Mouse (Mus musculus) heart, postnatal 4 days (tissue): ENCODE measurements around the gene Apobec2. TPM values are rescaled to one million over a fixed set of nuclear protein-coding genes. Genes with fewer than 3 reads are reported as not detected.

ENCODE experiments used
- DNase-seq: peaks from one replicate; pipeline ENCODE4 v3.0.0; 2021
- total RNA-seq, 2 experiments: library from RNA; stranded (reverse); gene quantifications; 2 replicates each; pipeline ENCODE4 v1.2.3; 2021

Gene Apobec2
- total RNA-seq, 2 experiments from 2014 or later, result 207 to 216 TPM

GRCm38 (mm10) chr17:48436487-48436886, 3.8 kb upstream of the Apobec2 start:
- peak; percentile 65 for DNase-seq

GRCm38 (mm10) chr17:48434479-48434878, 1.7 kb upstream of the Apobec2 start:
- no peak for DNase-seq

GRCm38 (mm10) chr17:48433689-48434330, 1.1 kb upstream of the Apobec2 start:
- no peak for DNase-seq

- DNase-seq, result no peak
These were observed 401 bp upstream of the Apobec2 start for GRCm38 (mm10) chr17:48433006-48433655.

GRCm38 (mm10) chr17:48431054-48431453, 1.7 kb downstream of the Apobec2 start:
- DNase-seq, result no peak

- peak; percentile 48 for DNase-seq
These were observed 2.3 kb downstream of the Apobec2 start for GRCm38 (mm10) chr17:48430394-48430793.

- no peak for DNase-seq
These were observed 4.7 kb downstream of the Apobec2 start for GRCm38 (mm10) chr17:48427852-48428530.

- peak; percentile 44 for DNase-seq
These were observed 5.6 kb downstream of the Apobec2 start for GRCm38 (mm10) chr17:48426991-48427750.

- DNase-seq, result peak; percentile 48
These were observed 6.7 kb downstream of the Apobec2 start for GRCm38 (mm10) chr17:48425823-48426612.

GRCm38 (mm10) chr17:48424237-48424636, 8.5 kb downstream of the Apobec2 start:
- DNase-seq, result no peak

GRCm38 (mm10) chr17:48419571-48419970, 13.2 kb downstream of the Apobec2 start:
- DNase-seq, result no peak

- no peak for DNase-seq
These were observed 13.9 kb downstream of the Apobec2 start for GRCm38 (mm10) chr17:48418781-48419180.

GRCm38 (mm10) chr17:48418174-48418573, 14.6 kb downstream of the Apobec2 start:
- no peak for DNase-seq

- DNase-seq, result no peak
These were observed 15.2 kb downstream of the Apobec2 start for GRCm38 (mm10) chr17:48417521-48417920.

- peak; percentile 81 for DNase-seq
These were observed 16.1 kb downstream of the Apobec2 start for GRCm38 (mm10) chr17:48416425-48417195.

GRCm38 (mm10) chr17:48416011-48416410, 16.7 kb downstream of the Apobec2 start:
- peak; percentile 47 for DNase-seq

- DNase-seq, result no peak
These were observed 21.5 kb downstream of the Apobec2 start for GRCm38 (mm10) chr17:48411241-48411640.

- DNase-seq, result no peak
These were observed 22.4 kb downstream of the Apobec2 start for GRCm38 (mm10) chr17:48410299-48410785.

GRCm38 (mm10) chr17:48409380-48410298, 23.1 kb downstream of the Apobec2 start, which contains the start of the genes Nfya and Oard1:
Nfya (minus strand) TSS chr17:48409906.
Oard1 (plus strand) TSS chr17:48410014.
- peak; percentile 100 for DNase-seq
